In the genomic region with DNA sequence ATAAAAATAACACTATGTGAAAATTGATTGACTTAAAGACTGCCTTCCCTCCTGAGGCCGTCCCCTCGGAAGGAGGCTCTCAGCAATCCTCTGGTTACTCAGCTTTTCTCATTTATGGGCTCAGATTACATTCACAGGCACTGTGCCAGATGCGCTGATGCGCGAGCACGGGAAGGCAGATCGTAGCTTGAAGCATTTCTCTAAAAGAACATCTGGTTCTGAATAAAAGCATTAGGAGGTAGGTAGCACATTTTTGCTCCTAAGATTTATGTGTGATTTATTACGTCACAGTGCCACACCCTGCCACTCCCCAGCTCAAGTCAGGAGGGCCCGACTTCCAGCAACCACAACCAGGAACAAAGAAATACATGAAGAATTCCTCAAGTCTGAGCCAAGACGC, we compare ENCODE assay signal across 8 mouse cellular contexts. TPM values are rescaled to one million over a fixed set of nuclear protein-coding genes. Genes with fewer than 3 reads are reported as not detected.
DNase-seq lines count a peak whose midpoint lies in the region; ATAC-seq and TF ChIP-seq lines count a peak whose summit lies in the region.
"Had no signal": no experiment of that assay in that cellular context is flagged by ENCODE, and none has a peak within 500 bp of the region (broad histone marks: within the 10 kb centered on the region; RNA-seq: fewer than 3 reads in every experiment).

No protein-coding gene starts in this region.

- H3K4me2 ChIP-seq in lung, embryonic 14.5 days = peak overlapping the region; percentile 35

- peak; percentile 74 for ATAC-seq in Patski
- peak; percentile 84 for ATAC-seq in lung, embryonic 14.5 days (ENCODE audit: insufficient read depth)

- POLR2A ChIA-PET in Patski (lab: Charles Lee) = no interaction called here

- in situ Hi-C loops in Patski (cut with MboI; ENCODE audit: low pct_unique_long_range_greater_than_20kb) = no loop called here

- H3K27me3 ChIP-seq in Patski = no peaks in the 10 kb centered on the region
- H3K27me3 ChIP-seq in lung, embryonic 14.5 days (ENCODE audit: insufficient read depth, low read length) = no peaks in the 10 kb centered on the region

- no peaks in the 10 kb centered on the region for H3K36me3 ChIP-seq in lung, embryonic 14.5 days (ENCODE audit: insufficient read depth)

- no peak overlapping the region for H3K9ac ChIP-seq in lung, embryonic 14.5 days

- WGBS in lung, embryonic 14.5 days = 35% methylated on average over 10 of the region's 10 CpGs

- H3K27ac ChIP-seq in gastrocnemius, adult 2 months = no peak overlapping the region
- H3K27ac ChIP-seq in lung, embryonic 14.5 days (ENCODE audit: low read depth) = no peak overlapping the region
- H3K27ac ChIP-seq: macrophage had no signal

- intact Hi-C loops in gastrocnemius, adult 2 months (cut with DNase I) = no loop called here

- no peak for TF ChIP-seq CTCF in Patski (IDR thresholded peaks at IDR 0.05)
- TF ChIP-seq CTCF in gastrocnemius, adult 2 months (IDR thresholded peaks at IDR 0.05) = no peak
- no peak for TF ChIP-seq CTCF in lung, embryonic 14.5 days (IDR thresholded peaks at IDR 0.05; ENCODE audit: low read depth)

- H3K4me3 ChIP-seq in gastrocnemius, adult 2 months = peak overlapping the region; percentile 42
- H3K4me3 ChIP-seq in lung, embryonic 14.5 days (ENCODE audit: low read depth, low read length) = no peak overlapping the region

- DNase-seq in Patski (ENCODE audit: low read depth, low spot score) = peak; percentile 15
- peak; percentile 18 for DNase-seq in adrenal gland, adult 8-10 months
- DNase-seq in gastrocnemius, adult 2 months = peak; percentile 53
- DNase-seq in kidney, adult 18-20 months = peak; percentile 50
- peak; percentile 94 for DNase-seq in lung, embryonic 14.5 days
- peak; percentile 71 to 74 for DNase-seq in right cerebral cortex, postnatal 10 days (ENCODE audit: low spot score in 2 of 2)
- DNase-seq in layer of hippocampus, adult 18-20 months (ENCODE audit: low spot score in 2 of 2) = no peak

- no peaks in the 10 kb centered on the region for H3K4me1 ChIP-seq in lung, embryonic 14.5 days (ENCODE audit: insufficient read depth)

- H3K9me3 ChIP-seq in lung, embryonic 14.5 days (ENCODE audit: low read depth, low read length) = no peaks in the 10 kb centered on the region

- CTCF ChIA-PET in Patski (lab: Charles Lee) = no interaction called here

RNA-seq across cellular contexts. Expression of gene Galnt3, which starts 55.5 kb away (rescaled TPM):
- 0.98 TPM for polyA plus RNA-seq in Patski (2021)
- total RNA-seq in adrenal gland, adult 8-10 months (2022) = 1 to 10 TPM; 1.3 to 3.5 (median 2.5) TPM
- total RNA-seq in gastrocnemius, adult 2 months (2021) = under 1 TPM in 1 of 2 experiments, not detected in 1; 0.10 TPM
- 11.2 and 12.4 TPM in 2 replicates for polyA plus RNA-seq in lung, embryonic 14.5 days (2014; fragmentation: Nextera tagmentation; extraction: Ambion mirVana)
- 1 to 10 TPM; 4.8 to 6.0 TPM for total RNA-seq in layer of hippocampus, adult 18-20 months (2021)

Comparison
In these comparisons a context has a peak if more than half of its experiments do, and no peak if none do; other contexts are left out.
1. DNase-seq: peak in Patski (single experiment), adrenal gland, adult 8-10 months (single experiment), gastrocnemius, adult 2 months (single experiment), kidney, adult 18-20 months (single experiment), lung, embryonic 14.5 days (single experiment) and right cerebral cortex, postnatal 10 days (2 of 2); none in layer of hippocampus, adult 18-20 months (0 of 2).